Mouse (Mus musculus): Measurements from ENCODE around the gene Psmb3. TPM values are rescaled to one million over a fixed set of nuclear protein-coding genes. Genes with fewer than 3 reads are reported as not detected.
A peak's percentile ranks its signal among the peaks of the same experiment; 100 is the strongest.

Gene Psmb3
- polyA plus RNA-seq, 1 experiment from 2014 or later: 363 TPM

GRCm38 (mm10) chr11:97739155-97739554, 36.0 kb downstream of the Psmb3 start:
- Histone ChIP-seq H3K4me2 (ENCODE audit: low read depth, low read length) (no peak overlapping the region), H3K4me1 (ENCODE audit: control insufficient read depth, insufficient read depth, low read length) (peaks cover 25% of the 10 kb centered on the region), H3K36me3 (ENCODE audit: control insufficient read depth, insufficient read depth, low read length) (no peaks in the 10 kb centered on the region), H3K4me3 (replicated peaks; ENCODE audit: low read length) (no peak overlapping the region), H3K27me3 (ENCODE audit: control insufficient read depth, insufficient read depth, low read length) (no peaks in the 10 kb centered on the region), H3K27ac (ENCODE audit: low read length) (no peak overlapping the region), H3K9me3 (replicated peaks; ENCODE audit: control insufficient read depth, low read length) (no peaks in the 10 kb centered on the region), H3K9ac (ENCODE audit: low read length) (no peak overlapping the region)
- WGBS: 90% methylated on average over 3 of the region's 3 CpGs
- ATAC-seq (ENCODE audit: insufficient read depth, low FRiP score): no peak

- ATAC-seq (ENCODE audit: insufficient read depth, low FRiP score): no peak
- Histone ChIP-seq H3K4me1 (ENCODE audit: control insufficient read depth, insufficient read depth, low read length) (peaks cover 25% of the 10 kb centered on the region), H3K27ac (ENCODE audit: low read length) (no peak overlapping the region), H3K36me3 (ENCODE audit: control insufficient read depth, insufficient read depth, low read length) (no peaks in the 10 kb centered on the region), H3K4me2 (ENCODE audit: low read depth, low read length) (no peak overlapping the region), H3K9me3 (replicated peaks; ENCODE audit: control insufficient read depth, low read length) (no peaks in the 10 kb centered on the region), H3K4me3 (replicated peaks; ENCODE audit: low read length) (no peak overlapping the region), H3K9ac (ENCODE audit: low read length) (no peak overlapping the region), H3K27me3 (ENCODE audit: control insufficient read depth, insufficient read depth, low read length) (no peaks in the 10 kb centered on the region)
- 48% methylated on average over 7 of the region's 7 CpGs for WGBS
These were observed 37.0 kb downstream of the Psmb3 start for GRCm38 (mm10) chr11:97740190-97740589.

- no peak overlapping the region for H3K4me3 ChIP-seq (replicated peaks; ENCODE audit: low read length)
- H3K36me3 ChIP-seq (ENCODE audit: control insufficient read depth, insufficient read depth, low read length): 0 out of 2 replicates have a peak, but pooled peaks cover 7% of the 10 kb centered on the region
- ATAC-seq (ENCODE audit: insufficient read depth, low FRiP score): no peak
- H3K9ac ChIP-seq (ENCODE audit: low read length): no peak overlapping the region
- peaks cover 25% of the 10 kb centered on the region for H3K4me1 ChIP-seq (ENCODE audit: control insufficient read depth, insufficient read depth, low read length)
- no peaks in the 10 kb centered on the region for H3K27me3 ChIP-seq (ENCODE audit: control insufficient read depth, insufficient read depth, low read length)
- no peak overlapping the region for H3K4me2 ChIP-seq (ENCODE audit: low read depth, low read length)
- H3K9me3 ChIP-seq (replicated peaks; ENCODE audit: control insufficient read depth, low read length): no peaks in the 10 kb centered on the region
- H3K27ac ChIP-seq (ENCODE audit: low read length): no peak overlapping the region
- WGBS: 90% methylated on average over 5 of the region's 5 CpGs
These were observed 39.0 kb downstream of the Psmb3 start for GRCm38 (mm10) chr11:97742157-97742556.

- no peaks in the 10 kb centered on the region for H3K27me3 ChIP-seq (ENCODE audit: control insufficient read depth, insufficient read depth, low read length)
- ATAC-seq (ENCODE audit: insufficient read depth, low FRiP score): no peak
- 0 out of 2 replicates have a peak, but pooled peaks cover 7% of the 10 kb centered on the region for H3K36me3 ChIP-seq (ENCODE audit: control insufficient read depth, insufficient read depth, low read length)
- H3K9ac ChIP-seq (ENCODE audit: low read length): 0 out of 2 replicates have a peak overlapping the region, but pooled peaks have one; percentile 86
- peak overlapping the region; percentile 79 for H3K4me2 ChIP-seq (ENCODE audit: low read depth, low read length)
- H3K4me1 ChIP-seq (ENCODE audit: control insufficient read depth, insufficient read depth, low read length): peaks cover 21% of the 10 kb centered on the region
- no peaks in the 10 kb centered on the region for H3K9me3 ChIP-seq (replicated peaks; ENCODE audit: control insufficient read depth, low read length)
- H3K4me3 ChIP-seq (replicated peaks; ENCODE audit: low read length): no peak overlapping the region
- WGBS: 85% methylated on average over 9 of the region's 9 CpGs
- no peak overlapping the region for H3K27ac ChIP-seq (ENCODE audit: low read length)
These were observed 39.4 kb downstream of the Psmb3 start for GRCm38 (mm10) chr11:97742591-97742990.

GRCm38 (mm10) chr11:97743423-97743822, 40.2 kb downstream of the Psmb3 start:
- Histone ChIP-seq H3K27me3 (ENCODE audit: control insufficient read depth, insufficient read depth, low read length) (no peaks in the 10 kb centered on the region), H3K36me3 (ENCODE audit: control insufficient read depth, insufficient read depth, low read length) (peaks cover 11% of the 10 kb centered on the region; the same call in 1 of the 2 replicates), H3K27ac (ENCODE audit: low read length) (peak overlapping the region; percentile 80; the same call in 1 of the 2 replicates), H3K4me3 (replicated peaks; ENCODE audit: low read length) (peak overlapping the region; percentile 72), H3K4me2 (ENCODE audit: low read depth, low read length) (peak overlapping the region; percentile 79), H3K4me1 (ENCODE audit: control insufficient read depth, insufficient read depth, low read length) (peaks cover 17% of the 10 kb centered on the region), H3K9ac (ENCODE audit: low read length) (peak overlapping the region; percentile 86), H3K9me3 (replicated peaks; ENCODE audit: control insufficient read depth, low read length) (no peaks in the 10 kb centered on the region)
- no peak for ATAC-seq (ENCODE audit: insufficient read depth, low FRiP score)
- 12% methylated on average over 9 of the region's 9 CpGs for WGBS

- Histone ChIP-seq H3K36me3 (ENCODE audit: control insufficient read depth, insufficient read depth, low read length) (peaks cover 15% of the 10 kb centered on the region; the same call in 1 of the 2 replicates), H3K27ac (ENCODE audit: low read length) (peak within 1 kb of the TSS; percentile 95), H3K9ac (ENCODE audit: low read length) (peak within 1 kb of the TSS; percentile 96), H3K4me1 (ENCODE audit: control insufficient read depth, insufficient read depth, low read length) (peaks cover 17% of the 10 kb centered on the region), H3K4me3 (replicated peaks; ENCODE audit: low read length) (peak within 1 kb of the TSS; percentile 72), H3K9me3 (replicated peaks; ENCODE audit: control insufficient read depth, low read length) (no peaks in the 10 kb centered on the region), H3K27me3 (ENCODE audit: control insufficient read depth, insufficient read depth, low read length) (no peaks in the 10 kb centered on the region), H3K4me2 (ENCODE audit: low read depth, low read length) (peak within 1 kb of the TSS; percentile 79)
- under 1% methylated on average over 54 of the region's 63 CpGs for WGBS
- peak; percentile 13; the same call in 1 of the 2 replicates for ATAC-seq (ENCODE audit: insufficient read depth, low FRiP score)
These were observed 41.0 kb downstream of the Psmb3 start, which contains the start of gene Pip4k2b for GRCm38 (mm10) chr11:97744063-97744717. Gene Pip4k2b (minus strand): TSS chr11:97744704.

- H3K4me2 ChIP-seq (ENCODE audit: low read depth, low read length): peak overlapping the region; percentile 79
- no peaks in the 10 kb centered on the region for H3K9me3 ChIP-seq (replicated peaks; ENCODE audit: control insufficient read depth, low read length)
- H3K36me3 ChIP-seq (ENCODE audit: control insufficient read depth, insufficient read depth, low read length): peaks cover 16% of the 10 kb centered on the region; the same call in 1 of the 2 replicates
- no peaks in the 10 kb centered on the region for H3K27me3 ChIP-seq (ENCODE audit: control insufficient read depth, insufficient read depth, low read length)
- peak; percentile 96 for ATAC-seq (ENCODE audit: insufficient read depth, low FRiP score)
- H3K9ac ChIP-seq (ENCODE audit: low read length): peak overlapping the region; percentile 96
- peak overlapping the region; percentile 95 for H3K27ac ChIP-seq (ENCODE audit: low read length)
- under 1% methylated on average over 39 of the region's 57 CpGs for WGBS
- H3K4me3 ChIP-seq (replicated peaks; ENCODE audit: low read length): peak overlapping the region; percentile 72
- H3K4me1 ChIP-seq (ENCODE audit: control insufficient read depth, insufficient read depth, low read length): peaks cover 17% of the 10 kb centered on the region
These were observed 41.6 kb downstream of the Psmb3 start for GRCm38 (mm10) chr11:97744718-97745330.

GRCm38 (mm10) chr11:97745331-97745721, 42.1 kb downstream of the Psmb3 start:
- H3K9me3 ChIP-seq (replicated peaks; ENCODE audit: control insufficient read depth, low read length): no peaks in the 10 kb centered on the region
- peaks cover 16% of the 10 kb centered on the region for H3K4me1 ChIP-seq (ENCODE audit: control insufficient read depth, insufficient read depth, low read length)
- ATAC-seq (ENCODE audit: insufficient read depth, low FRiP score): no peak
- no peak overlapping the region for H3K27ac ChIP-seq (ENCODE audit: low read length)
- peak overlapping the region; percentile 72 for H3K4me3 ChIP-seq (replicated peaks; ENCODE audit: low read length)
- no peaks in the 10 kb centered on the region for H3K27me3 ChIP-seq (ENCODE audit: control insufficient read depth, insufficient read depth, low read length)
- H3K9ac ChIP-seq (ENCODE audit: low read length): no peak overlapping the region
- 8% methylated on average over 13 of the region's 13 CpGs for WGBS
- peak overlapping the region; percentile 49 for H3K4me2 ChIP-seq (ENCODE audit: low read depth, low read length)
- H3K36me3 ChIP-seq (ENCODE audit: control insufficient read depth, insufficient read depth, low read length): peaks cover 18% of the 10 kb centered on the region; the same call in 1 of the 2 replicates

GRCm38 (mm10) chr11:97747773-97748172, 44.6 kb downstream of the Psmb3 start:
- WGBS: 87% methylated on average over 8 of the region's 8 CpGs
- peaks cover 29% of the 10 kb centered on the region for H3K36me3 ChIP-seq (ENCODE audit: control insufficient read depth, insufficient read depth, low read length)

More at GRCm38 (mm10) chr11:97747773-97748172, 44.6 kb downstream of the Psmb3 start:
- Histone ChIP-seq H3K27me3 (ENCODE audit: control insufficient read depth, insufficient read depth, low read length) (no peaks in the 10 kb centered on the region), H3K4me2 (ENCODE audit: low read depth, low read length) (no peak overlapping the region), H3K9me3 (replicated peaks; ENCODE audit: control insufficient read depth, low read length) (no peaks in the 10 kb centered on the region), H3K27ac (ENCODE audit: low read length) (no peak overlapping the region), H3K4me1 (ENCODE audit: control insufficient read depth, insufficient read depth, low read length) (peaks cover 10% of the 10 kb centered on the region), H3K4me3 (replicated peaks; ENCODE audit: low read length) (no peak overlapping the region), H3K9ac (ENCODE audit: low read length) (no peak overlapping the region)
- ATAC-seq (ENCODE audit: insufficient read depth, low FRiP score): no peak

All from stomach, embryonic 16.5 days (tissue).